7 mouse cellular contexts compared by ENCODE assay signal in the genomic region with DNA sequence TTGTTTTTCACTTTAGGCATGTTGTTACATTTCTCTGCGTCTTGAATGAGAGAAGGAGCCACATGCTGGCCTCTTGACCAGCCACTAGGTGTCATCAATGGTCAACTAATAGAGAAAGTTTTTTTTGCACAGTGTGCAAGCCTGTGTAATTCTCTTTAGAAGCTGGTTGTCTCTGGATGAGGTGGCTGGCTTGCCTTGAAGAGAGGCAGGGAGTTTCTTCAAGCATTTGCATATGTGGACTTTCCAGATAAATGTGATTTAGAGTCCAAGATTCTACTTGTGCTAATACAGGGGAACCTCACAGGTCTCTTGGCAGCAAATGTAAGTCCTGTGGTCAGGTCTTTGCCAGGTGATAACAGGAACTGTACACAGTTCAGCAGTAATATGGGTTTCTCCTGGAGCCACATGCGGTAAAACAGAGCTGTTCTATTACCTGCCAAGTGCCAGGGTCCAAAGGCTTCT.
DNase-seq lines count a peak whose midpoint lies in the region; ATAC-seq and TF ChIP-seq lines count a peak whose summit lies in the region.

No protein-coding gene starts in this region.

- WGBS in kidney, adult 2 months, result 15% methylated on average over 2 of the region's 2 CpGs
- 12% methylated on average over 2 of the region's 2 CpGs for WGBS in liver, embryonic 13.5 days (ENCODE audit: insufficient replicate concordance)
- 29% methylated on average over 2 of the region's 2 CpGs for WGBS in neural tube, embryonic 12.5 days

- TF ChIP-seq CTCF in E14TG2a.4 (conservative IDR thresholded peaks at IDR 0.05; ENCODE audit: low read length), result peak; percentile 73
- peak; percentile 54 for TF ChIP-seq CTCF in kidney, adult 2 months (conservative IDR thresholded peaks at IDR 0.05; ENCODE audit: insufficient read depth, insufficient read length, low read depth, low read length)

- H3K36me3 ChIP-seq in E14TG2a.4 (ENCODE audit: insufficient read depth, low read length), result no peaks in the 10 kb centered on the region
- H3K36me3 ChIP-seq in kidney, adult 2 months (ENCODE audit: control insufficient read depth, insufficient read depth, low read length), result no peaks in the 10 kb centered on the region
- no peaks in the 10 kb centered on the region for H3K36me3 ChIP-seq in liver, embryonic 13.5 days
- no peaks in the 10 kb centered on the region for H3K36me3 ChIP-seq in neural tube, embryonic 12.5 days

- no peak overlapping the region for H3K4me2 ChIP-seq in liver, embryonic 13.5 days
- H3K4me2 ChIP-seq in neural tube, embryonic 12.5 days (replicated peaks), result no peak overlapping the region

- ATAC-seq in liver, embryonic 13.5 days (ENCODE audit: low read depth), result peak; percentile 74
- ATAC-seq in neural tube, embryonic 12.5 days (ENCODE audit: low FRiP score, low read depth), result peak; percentile 76

- no peak for TF ChIP-seq POLR2A in kidney, adult 2 months (IDR thresholded peaks at IDR 0.05; ENCODE audit: low read depth, low read length)

- 0 out of 2 replicates have a peak overlapping the region, but pooled peaks have one; percentile 39 for H3K27ac ChIP-seq in kidney, adult 2 months (ENCODE audit: insufficient read depth, low read depth, low read length)
- peak overlapping the region; percentile 41; the same call in 1 of the 2 replicates for H3K27ac ChIP-seq in liver, embryonic 13.5 days
- H3K27ac ChIP-seq in neural tube, embryonic 12.5 days, result no peak overlapping the region

- peaks cover 12% of the 10 kb centered on the region for H3K4me1 ChIP-seq in E14TG2a.4 (replicated peaks; ENCODE audit: low read depth, low read length)
- H3K4me1 ChIP-seq in kidney, adult 2 months (ENCODE audit: control insufficient read depth, insufficient read depth, low read length), result peaks cover 35% of the 10 kb centered on the region
- H3K4me1 ChIP-seq in liver, embryonic 13.5 days (replicated peaks), result peaks cover 40% of the 10 kb centered on the region
- H3K4me1 ChIP-seq in neural tube, embryonic 12.5 days, result peaks cover 4% of the 10 kb centered on the region; the same call in 1 of the 2 replicates

- H3K27me3 ChIP-seq in E14TG2a.4 (ENCODE audit: insufficient read depth, low read length), result no peaks in the 10 kb centered on the region
- no peaks in the 10 kb centered on the region for H3K27me3 ChIP-seq in kidney, adult 2 months (replicated peaks; ENCODE audit: control insufficient read depth, insufficient read depth, low read length)
- no peaks in the 10 kb centered on the region for H3K27me3 ChIP-seq in liver, embryonic 13.5 days
- no peaks in the 10 kb centered on the region for H3K27me3 ChIP-seq in neural tube, embryonic 12.5 days (replicated peaks)

- no peak overlapping the region for H3K9ac ChIP-seq in liver, embryonic 13.5 days
- H3K9ac ChIP-seq in neural tube, embryonic 12.5 days, result no peak overlapping the region

- DNase-seq in ZHBTc4 (ENCODE audit: low read depth, low spot score), result peak; percentile 72
- peak; percentile 58 for DNase-seq in embryo, embryonic 9.5 days (ENCODE audit: extremely low spot score)
- peak; percentile 18 to 56 for DNase-seq in heart, adult 9 months (ENCODE audit: low spot score in 2 of 2)
- peak; percentile 78 for DNase-seq in kidney, adult 2 months
- DNase-seq in liver, embryonic 13.5 days, result peak; percentile 42

- H3K9me3 ChIP-seq in E14TG2a.4 (ENCODE audit: low read length), result no peaks in the 10 kb centered on the region
- no peaks in the 10 kb centered on the region for H3K9me3 ChIP-seq in liver, embryonic 13.5 days (replicated peaks)
- H3K9me3 ChIP-seq in neural tube, embryonic 12.5 days, result no peaks in the 10 kb centered on the region

- H3K4me3 ChIP-seq in E14TG2a.4 (replicated peaks; ENCODE audit: low read length), result no peak overlapping the region
- no peak overlapping the region for H3K4me3 ChIP-seq in kidney, adult 2 months (ENCODE audit: insufficient read depth, low read depth, low read length)
- H3K4me3 ChIP-seq in liver, embryonic 13.5 days (replicated peaks), result no peak overlapping the region
- no peak overlapping the region for H3K4me3 ChIP-seq in neural tube, embryonic 12.5 days
